Mouse (Mus musculus) midbrain, embryonic 11.5 days (tissue): Measurements from ENCODE around the gene Hgd. TPM values are rescaled to one million over a fixed set of nuclear protein-coding genes. Genes with fewer than 3 reads are reported as not detected.

Source experiments
- ATAC-seq: fragments of 200-750 bp; cut with Nextera tagmentation; 2 replicates; pipeline ENCODE4 v1.8.0; 2017; ENCODE audit warnings: moderate TSS enrichment, moderate library complexity; ENCODE audit not compliant: low FRiP score
- DNase-seq: peaks from one replicate; pipeline ENCODE4 v3.0.0; 2015; ENCODE audit warnings: low spot score; ENCODE audit errors: missing footprints
- H3K27ac ChIP-seq: fragments of 300-500 bp; sonication (generic); 2 replicates; pipeline ENCODE4 v1.5.1; 2014; ENCODE audit warnings: low read depth, low read length
- H3K27me3 ChIP-seq: fragments of 300-500 bp; sonication (generic); 2 replicates; pipeline ENCODE4 v1.6.1; 2014; ENCODE audit warnings: mild to moderate bottlenecking, low read length, moderate library complexity, mixed read lengths; ENCODE audit not compliant: control insufficient read depth, insufficient read depth
- H3K36me3 ChIP-seq: fragments of 300-500 bp; sonication (generic); 2 replicates; pipeline ENCODE4 v1.6.1; 2014; ENCODE audit warnings: mild to moderate bottlenecking, low read length, moderate library complexity, mixed read lengths; ENCODE audit not compliant: control insufficient read depth, insufficient read depth
- H3K4me1 ChIP-seq: fragments of 300-500 bp; sonication (generic); 2 replicates; pipeline ENCODE4 v1.6.1; 2014; ENCODE audit warnings: low read length; ENCODE audit not compliant: control insufficient read depth, insufficient read depth
- H3K4me2 ChIP-seq: fragments of 300-500 bp; sonication (generic); 2 replicates; pipeline ENCODE4 v1.6.1; 2014; ENCODE audit warnings: mild to moderate bottlenecking, moderate library complexity
- H3K4me3 ChIP-seq: fragments of 300-500 bp; sonication (generic); 2 replicates; pipeline ENCODE4 v1.5.1; 2014; ENCODE audit warnings: low read depth, low read length
- H3K9ac ChIP-seq: fragments of 300-500 bp; sonication (generic); 2 replicates; pipeline ENCODE4 v1.6.1; 2014; ENCODE audit warnings: low read length
- H3K9me3 ChIP-seq: fragments of 300-500 bp; sonication (generic); 2 replicates; pipeline ENCODE4 v1.6.1; 2016; ENCODE audit warnings: low read length; ENCODE audit not compliant: control insufficient read depth
- WGBS: fragments of 180-500 bp; shearing (Covaris S2); extraction: QIAGEN DNeasy Blood & Tissue Kit; methylation state at CpG from one replicate; pipeline ENCODE4 v1.1.7; 2014; 5-methylcytosine and 5-hydroxymethylcytosine counted together
- polyA plus RNA-seq: library from polyadenylated mRNA; unstranded; fragments of >200 nt; fragmentation: Nextera tagmentation; extraction: Ambion mirVana; gene quantifications from 2 replicates; pipeline ENCODE4 v1.2.1, GENCODE M21; 2014

The Hgd gene
- polyA plus RNA-seq, 1 experiment from 2014 or later: 0.29 TPM

DNA sequence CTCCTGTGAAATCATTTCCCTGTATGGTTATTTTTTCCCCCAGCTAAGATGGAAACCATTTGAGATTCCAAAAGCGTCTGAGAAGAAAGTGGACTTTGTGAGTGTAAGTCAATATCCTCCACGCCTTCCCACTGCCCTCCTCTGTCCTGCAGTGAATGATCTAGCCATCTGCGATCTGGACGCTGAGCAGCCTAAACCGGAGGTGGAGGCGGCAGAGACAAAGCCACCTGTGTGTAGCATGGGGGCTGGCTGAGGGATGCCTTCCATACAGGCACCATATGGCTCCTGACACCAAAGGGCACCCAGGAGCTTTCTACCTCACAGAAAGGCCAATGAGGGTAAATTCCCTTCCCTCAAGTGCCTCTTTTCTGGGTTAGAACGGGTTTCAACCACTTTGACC lies 31.1 kb downstream of the Hgd start:
- H3K36me3 ChIP-seq: no peaks in the 10 kb centered on the region
- 78% methylated on average over 7 of the region's 7 CpGs for WGBS
- peaks cover 2% of the 10 kb centered on the region; the same call in 1 of the 2 replicates for H3K4me1 ChIP-seq
- H3K4me2 ChIP-seq: no peak overlapping the region
- ATAC-seq (no peak), DNase-seq (no peak)
- H3K9me3 ChIP-seq: no peaks in the 10 kb centered on the region
- no peak overlapping the region for H3K27ac ChIP-seq
- H3K4me3 ChIP-seq: no peak overlapping the region
- no peak overlapping the region for H3K9ac ChIP-seq
- H3K27me3 ChIP-seq: no peaks in the 10 kb centered on the region

GRCm38 (mm10) chr16:37612013-37612412 lies 32.1 kb downstream of the Hgd start:
- H3K4me1 ChIP-seq: peaks cover 2% of the 10 kb centered on the region; the same call in 1 of the 2 replicates

DNA sequence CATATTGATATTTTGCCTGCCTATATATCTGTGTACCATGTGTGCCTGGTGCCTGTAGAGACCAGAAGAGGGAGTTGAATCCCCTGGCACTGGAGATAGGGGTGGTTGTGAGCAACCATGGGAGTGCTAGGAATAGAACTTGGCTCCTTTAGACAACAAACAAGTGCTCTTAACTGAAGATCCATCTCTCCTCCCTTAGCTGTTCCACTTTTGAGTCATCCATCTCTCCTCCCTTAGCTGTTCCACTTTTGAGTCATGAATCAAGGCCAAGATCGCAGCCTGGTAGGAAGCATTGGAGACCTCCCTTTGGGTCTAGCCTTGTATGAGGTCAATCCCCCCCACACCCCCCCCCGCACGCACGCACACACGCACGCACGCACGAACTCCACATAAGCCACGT lies 34.6 kb downstream of the Hgd start:
- no peaks in the 10 kb centered on the region for H3K27me3 ChIP-seq
- ATAC-seq: no peak
- H3K4me2 ChIP-seq: no peak overlapping the region
- 93% methylated on average over 9 of the region's 9 CpGs for WGBS
- DNase-seq: no peak
- H3K36me3 ChIP-seq: no peaks in the 10 kb centered on the region
- H3K9ac ChIP-seq: no peak overlapping the region
- peaks cover 5% of the 10 kb centered on the region for H3K4me1 ChIP-seq
- H3K27ac ChIP-seq: no peak overlapping the region
- no peaks in the 10 kb centered on the region for H3K9me3 ChIP-seq
- no peak overlapping the region for H3K4me3 ChIP-seq

More at GRCm38 (mm10) chr16:37612013-37612412, 32.1 kb downstream of the Hgd start:
- ATAC-seq (no peak), DNase-seq (no peak)
- Histone ChIP-seq H3K36me3 (no peaks in the 10 kb centered on the region), H3K9me3 (no peaks in the 10 kb centered on the region), H3K4me2 (no peak overlapping the region), H3K4me3 (no peak overlapping the region), H3K27ac (no peak overlapping the region), H3K9ac (no peak overlapping the region), H3K27me3 (no peaks in the 10 kb centered on the region)
- WGBS: 92% methylated on average over 5 of the region's 5 CpGs

- no peak overlapping the region for H3K4me3 ChIP-seq
- H3K27me3 ChIP-seq: no peaks in the 10 kb centered on the region
- ATAC-seq: no peak
- no peak for DNase-seq
- H3K27ac ChIP-seq: no peak overlapping the region
- peaks cover 5% of the 10 kb centered on the region for H3K4me1 ChIP-seq
- H3K4me2 ChIP-seq: no peak overlapping the region
- H3K9me3 ChIP-seq: no peaks in the 10 kb centered on the region
- no peak overlapping the region for H3K9ac ChIP-seq
- 84% methylated on average over 8 of the region's 8 CpGs for WGBS
- H3K36me3 ChIP-seq: no peaks in the 10 kb centered on the region
Measured at GRCm38 (mm10) chr16:37615429-37615828, 35.5 kb downstream of the Hgd start.

GRCm38 (mm10) chr16:37616104-37616503 lies 36.2 kb downstream of the Hgd start:
- ATAC-seq: no peak
- WGBS: 80% methylated on average over 8 of the region's 8 CpGs
- Histone ChIP-seq H3K9ac (no peak overlapping the region), H3K4me1 (peaks cover 5% of the 10 kb centered on the region), H3K27me3 (no peaks in the 10 kb centered on the region), H3K27ac (no peak overlapping the region), H3K36me3 (no peaks in the 10 kb centered on the region), H3K9me3 (no peaks in the 10 kb centered on the region), H3K4me2 (no peak overlapping the region), H3K4me3 (no peak overlapping the region)
- no peak for DNase-seq

DNA sequence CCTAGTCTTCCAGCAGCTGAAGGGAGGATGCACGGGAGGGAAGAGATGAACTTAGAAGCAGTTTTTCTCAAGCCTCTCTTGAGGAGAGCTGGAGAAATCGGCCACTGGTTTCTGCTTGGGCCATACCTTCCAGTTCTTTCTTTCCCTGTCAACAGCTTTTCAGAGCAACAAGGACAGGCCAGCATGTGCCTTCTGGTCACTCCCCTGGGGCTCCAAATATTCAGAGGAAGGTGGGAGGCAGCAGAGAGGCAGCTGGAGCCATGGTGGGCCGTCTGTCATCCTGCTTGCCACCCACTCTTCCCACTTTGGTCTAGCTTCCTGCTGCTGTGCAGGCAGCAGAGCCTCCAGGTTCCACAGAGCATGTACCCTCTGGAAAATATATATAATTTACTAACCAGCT lies 37.7 kb downstream of the Hgd start:
- H3K4me2 ChIP-seq: no peak overlapping the region
- H3K27me3 ChIP-seq: no peaks in the 10 kb centered on the region
- H3K4me3 ChIP-seq: no peak overlapping the region
- no peaks in the 10 kb centered on the region for H3K9me3 ChIP-seq
- H3K27ac ChIP-seq: no peak overlapping the region
- WGBS: 45% methylated on average over 3 of the region's 3 CpGs
- no peaks in the 10 kb centered on the region for H3K36me3 ChIP-seq
- ATAC-seq: 0 out of 2 replicates have a peak, but pooled peaks have one; percentile 33
- no peak overlapping the region for H3K9ac ChIP-seq
- DNase-seq: no peak
- H3K4me1 ChIP-seq: peaks cover 5% of the 10 kb centered on the region

- Histone ChIP-seq H3K4me1 (peaks cover 11% of the 10 kb centered on the region), H3K9me3 (no peaks in the 10 kb centered on the region), H3K36me3 (no peaks in the 10 kb centered on the region), H3K9ac (no peak overlapping the region), H3K4me3 (no peak overlapping the region), H3K27me3 (no peaks in the 10 kb centered on the region), H3K4me2 (no peak overlapping the region), H3K27ac (no peak overlapping the region)
- 39% methylated on average over 3 of the region's 3 CpGs for WGBS
- DNase-seq (no peak), ATAC-seq (no peak)
Measured at GRCm38 (mm10) chr16:37622403-37622802, 42.5 kb downstream of the Hgd start.

DNA sequence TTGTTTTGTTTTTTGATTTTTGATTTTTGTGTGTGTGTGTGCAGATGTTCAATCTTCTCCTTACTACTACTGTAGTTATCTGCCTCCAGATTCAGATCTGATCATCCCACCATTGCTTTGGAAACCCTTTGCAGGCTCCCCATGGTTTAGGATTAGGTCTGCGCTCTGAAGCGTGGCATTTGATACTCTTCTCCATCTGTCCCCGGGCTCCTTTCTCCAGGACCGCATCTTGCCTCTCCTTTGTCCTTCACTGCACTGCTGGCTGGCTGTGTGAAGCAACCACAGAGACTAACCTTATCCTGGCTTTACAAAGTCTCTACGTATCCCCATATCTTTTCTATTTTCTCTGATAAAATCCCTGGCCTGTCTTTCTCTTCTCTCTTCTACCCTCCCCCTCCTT lies 43.0 kb downstream of the Hgd start:
- Histone ChIP-seq H3K4me2 (no peak overlapping the region), H3K9ac (0 out of 2 replicates have a peak overlapping the region, but pooled peaks have one; percentile 29), H3K36me3 (no peaks in the 10 kb centered on the region), H3K9me3 (no peaks in the 10 kb centered on the region), H3K4me1 (peaks cover 6% of the 10 kb centered on the region; the same call in 1 of the 2 replicates), H3K4me3 (no peak overlapping the region), H3K27ac (no peak overlapping the region; the same call in 1 of the 2 replicates), H3K27me3 (no peaks in the 10 kb centered on the region)
- WGBS: 19% methylated on average over 5 of the region's 5 CpGs
- no peak for ATAC-seq
- no peak for DNase-seq

GRCm38 (mm10) chr16:37626388-37626949 lies 46.5 kb downstream of the Hgd start:
- DNase-seq (peak; percentile 76), ATAC-seq (no peak)
- no peak overlapping the region for H3K27ac ChIP-seq
- H3K9ac ChIP-seq: no peak overlapping the region
- no peak overlapping the region for H3K4me2 ChIP-seq
- WGBS: 48% methylated on average over 4 of the region's 4 CpGs
- H3K9me3 ChIP-seq: no peaks in the 10 kb centered on the region
- H3K36me3 ChIP-seq: no peaks in the 10 kb centered on the region
- no peak overlapping the region for H3K4me3 ChIP-seq
- peaks cover 6% of the 10 kb centered on the region; the same call in 1 of the 2 replicates for H3K4me1 ChIP-seq
- H3K27me3 ChIP-seq: no peaks in the 10 kb centered on the region
